Mouse (Mus musculus): Measurements from ENCODE around the gene 4921524J17Rik. TPM values are rescaled to one million over a fixed set of nuclear protein-coding genes. Genes with fewer than 3 reads are reported as not detected.

The 4921524J17Rik gene
- polyA plus RNA-seq (2014; fragmentation: Nextera tagmentation; extraction: Ambion mirVana), result 50.2 and 53.4 TPM in 2 replicates

- H3K36me3 ChIP-seq (ENCODE audit: control insufficient read depth, insufficient read depth, low read length), result no peaks in the 10 kb centered on the region
- peak; percentile 99 for ATAC-seq (ENCODE audit: low read depth)
- peaks cover 22% of the 10 kb centered on the region for H3K4me1 ChIP-seq (ENCODE audit: control insufficient read depth, insufficient read depth, low read length)
- H3K27ac ChIP-seq (replicated peaks; ENCODE audit: low read depth, low read length), result peak within 1 kb of the TSS; percentile 96
- H3K4me3 ChIP-seq (ENCODE audit: low read depth, low read length), result peak within 1 kb of the TSS; percentile 85
- peak within 1 kb of the TSS; percentile 91 for H3K9ac ChIP-seq (ENCODE audit: low read depth, low read length)
- WGBS, result under 1% methylated on average over 40 of the region's 85 CpGs
- peak within 1 kb of the TSS; percentile 58 for H3K4me2 ChIP-seq (ENCODE audit: low read depth, low read length)
- H3K27me3 ChIP-seq (replicated peaks; ENCODE audit: control insufficient read depth, insufficient read depth, low read length), result no peaks in the 10 kb centered on the region
- peak; percentile 99 for DNase-seq (ENCODE audit: low spot score)
- no peaks in the 10 kb centered on the region for H3K9me3 ChIP-seq (ENCODE audit: control insufficient read depth, low read length)
These were observed at the start of gene 4921524J17Rik for GRCm38 (mm10) chr8:85432168-85433016. 4921524J17Rik (minus strand) TSS chr8:85432833.

- Histone ChIP-seq H3K36me3 (ENCODE audit: control insufficient read depth, insufficient read depth, low read length) (no peaks in the 10 kb centered on the region), H3K9ac (ENCODE audit: low read depth, low read length) (no peak overlapping the region), H3K4me3 (ENCODE audit: low read depth, low read length) (no peak overlapping the region), H3K4me1 (ENCODE audit: control insufficient read depth, insufficient read depth, low read length) (no peaks in the 10 kb centered on the region), H3K9me3 (ENCODE audit: control insufficient read depth, low read length) (no peaks in the 10 kb centered on the region), H3K27ac (replicated peaks; ENCODE audit: low read depth, low read length) (no peak overlapping the region), H3K27me3 (replicated peaks; ENCODE audit: control insufficient read depth, insufficient read depth, low read length) (no peaks in the 10 kb centered on the region), H3K4me2 (ENCODE audit: low read depth, low read length) (no peak overlapping the region)
- ATAC-seq (ENCODE audit: low read depth) (no peak), DNase-seq (ENCODE audit: low spot score) (no peak)
- 57% methylated on average over 6 of the region's 6 CpGs for whole genome bisulfite sequencing
These were observed 49.8 kb upstream of the 4921524J17Rik start for GRCm38 (mm10) chr8:85482427-85482826.

GRCm38 (mm10) chr8:85481900-85482299, 49.3 kb upstream of the 4921524J17Rik start:
- Histone ChIP-seq H3K4me1 (ENCODE audit: control insufficient read depth, insufficient read depth, low read length) (no peaks in the 10 kb centered on the region), H3K36me3 (ENCODE audit: control insufficient read depth, insufficient read depth, low read length) (no peaks in the 10 kb centered on the region), H3K9me3 (ENCODE audit: control insufficient read depth, low read length) (no peaks in the 10 kb centered on the region), H3K9ac (ENCODE audit: low read depth, low read length) (no peak overlapping the region), H3K4me2 (ENCODE audit: low read depth, low read length) (peak overlapping the region; percentile 29), H3K4me3 (ENCODE audit: low read depth, low read length) (no peak overlapping the region), H3K27ac (replicated peaks; ENCODE audit: low read depth, low read length) (no peak overlapping the region), H3K27me3 (replicated peaks; ENCODE audit: control insufficient read depth, insufficient read depth, low read length) (no peaks in the 10 kb centered on the region)
- 37% methylated on average over 10 of the region's 10 CpGs for WGBS
- DNase-seq (ENCODE audit: low spot score) (no peak), ATAC-seq (ENCODE audit: low read depth) (0 out of 2 replicates have a peak, but pooled peaks have one; percentile 30)

- H3K4me1 ChIP-seq (ENCODE audit: control insufficient read depth, insufficient read depth, low read length), result no peaks in the 10 kb centered on the region
- H3K9me3 ChIP-seq (ENCODE audit: control insufficient read depth, low read length), result no peaks in the 10 kb centered on the region
- 85% methylated on average over 2 of the region's 2 CpGs for WGBS
- no peak overlapping the region for H3K9ac ChIP-seq (ENCODE audit: low read depth, low read length)
- no peaks in the 10 kb centered on the region for H3K27me3 ChIP-seq (replicated peaks; ENCODE audit: control insufficient read depth, insufficient read depth, low read length)
- no peak overlapping the region for H3K4me2 ChIP-seq (ENCODE audit: low read depth, low read length)
- H3K27ac ChIP-seq (replicated peaks; ENCODE audit: low read depth, low read length), result no peak overlapping the region
- ATAC-seq (ENCODE audit: low read depth), result no peak
- H3K4me3 ChIP-seq (ENCODE audit: low read depth, low read length), result no peak overlapping the region
- H3K36me3 ChIP-seq (ENCODE audit: control insufficient read depth, insufficient read depth, low read length), result no peaks in the 10 kb centered on the region
- DNase-seq (ENCODE audit: low spot score), result no peak
These were observed 47.1 kb upstream of the 4921524J17Rik start for GRCm38 (mm10) chr8:85479710-85480109.

- no peaks in the 10 kb centered on the region for H3K36me3 ChIP-seq (ENCODE audit: control insufficient read depth, insufficient read depth, low read length)
- no peak overlapping the region for H3K4me2 ChIP-seq (ENCODE audit: low read depth, low read length)
- no peak overlapping the region for H3K9ac ChIP-seq (ENCODE audit: low read depth, low read length)
- DNase-seq (ENCODE audit: low spot score) (no peak), ATAC-seq (ENCODE audit: low read depth) (no peak)
- H3K4me3 ChIP-seq (ENCODE audit: low read depth, low read length), result no peak overlapping the region
- no peaks in the 10 kb centered on the region for H3K27me3 ChIP-seq (replicated peaks; ENCODE audit: control insufficient read depth, insufficient read depth, low read length)
- no peaks in the 10 kb centered on the region for H3K4me1 ChIP-seq (ENCODE audit: control insufficient read depth, insufficient read depth, low read length)
- 82% methylated on average over 2 of the region's 2 CpGs for WGBS
- no peaks in the 10 kb centered on the region for H3K9me3 ChIP-seq (ENCODE audit: control insufficient read depth, low read length)
- H3K27ac ChIP-seq (replicated peaks; ENCODE audit: low read depth, low read length), result no peak overlapping the region
These were observed 45.8 kb upstream of the 4921524J17Rik start for GRCm38 (mm10) chr8:85478397-85478796.

- no peak overlapping the region for H3K4me3 ChIP-seq (ENCODE audit: low read depth, low read length)
- H3K9me3 ChIP-seq (ENCODE audit: control insufficient read depth, low read length), result no peaks in the 10 kb centered on the region
- H3K9ac ChIP-seq (ENCODE audit: low read depth, low read length), result no peak overlapping the region
- H3K27me3 ChIP-seq (replicated peaks; ENCODE audit: control insufficient read depth, insufficient read depth, low read length), result no peaks in the 10 kb centered on the region
- H3K27ac ChIP-seq (replicated peaks; ENCODE audit: low read depth, low read length), result no peak overlapping the region
- DNase-seq (ENCODE audit: low spot score), result no peak
- ATAC-seq (ENCODE audit: low read depth), result no peak
- H3K4me2 ChIP-seq (ENCODE audit: low read depth, low read length), result no peak overlapping the region
- WGBS, result 69% methylated on average over 4 of the region's 4 CpGs
- H3K36me3 ChIP-seq (ENCODE audit: control insufficient read depth, insufficient read depth, low read length), result no peaks in the 10 kb centered on the region
- no peaks in the 10 kb centered on the region for H3K4me1 ChIP-seq (ENCODE audit: control insufficient read depth, insufficient read depth, low read length)
These were observed 44.4 kb upstream of the 4921524J17Rik start for GRCm38 (mm10) chr8:85476970-85477545.

- Histone ChIP-seq H3K9me3 (ENCODE audit: control insufficient read depth, low read length) (no peaks in the 10 kb centered on the region), H3K27ac (replicated peaks; ENCODE audit: low read depth, low read length) (no peak overlapping the region), H3K9ac (ENCODE audit: low read depth, low read length) (no peak overlapping the region), H3K4me3 (ENCODE audit: low read depth, low read length) (no peak overlapping the region), H3K4me2 (ENCODE audit: low read depth, low read length) (no peak overlapping the region), H3K4me1 (ENCODE audit: control insufficient read depth, insufficient read depth, low read length) (no peaks in the 10 kb centered on the region), H3K36me3 (ENCODE audit: control insufficient read depth, insufficient read depth, low read length) (no peaks in the 10 kb centered on the region), H3K27me3 (replicated peaks; ENCODE audit: control insufficient read depth, insufficient read depth, low read length) (no peaks in the 10 kb centered on the region)
- ATAC-seq (ENCODE audit: low read depth) (no peak), DNase-seq (ENCODE audit: low spot score) (no peak)
- WGBS, result 92% methylated on average over 3 of the region's 3 CpGs
These were observed 42.3 kb upstream of the 4921524J17Rik start for GRCm38 (mm10) chr8:85474924-85475323.

- 60% methylated on average over 4 of the region's 4 CpGs for WGBS
- Histone ChIP-seq H3K27me3 (replicated peaks; ENCODE audit: control insufficient read depth, insufficient read depth, low read length) (no peaks in the 10 kb centered on the region), H3K27ac (replicated peaks; ENCODE audit: low read depth, low read length) (no peak overlapping the region), H3K9ac (ENCODE audit: low read depth, low read length) (no peak overlapping the region), H3K4me1 (ENCODE audit: control insufficient read depth, insufficient read depth, low read length) (no peaks in the 10 kb centered on the region), H3K4me3 (ENCODE audit: low read depth, low read length) (no peak overlapping the region), H3K9me3 (ENCODE audit: control insufficient read depth, low read length) (no peaks in the 10 kb centered on the region), H3K36me3 (ENCODE audit: control insufficient read depth, insufficient read depth, low read length) (no peaks in the 10 kb centered on the region), H3K4me2 (ENCODE audit: low read depth, low read length) (no peak overlapping the region)
- no peak for ATAC-seq (ENCODE audit: low read depth)
- DNase-seq (ENCODE audit: low spot score), result no peak
These were observed 40.6 kb upstream of the 4921524J17Rik start for GRCm38 (mm10) chr8:85473246-85473645.
